8 mouse cellular contexts compared by ENCODE assay signal in the genomic region with DNA sequence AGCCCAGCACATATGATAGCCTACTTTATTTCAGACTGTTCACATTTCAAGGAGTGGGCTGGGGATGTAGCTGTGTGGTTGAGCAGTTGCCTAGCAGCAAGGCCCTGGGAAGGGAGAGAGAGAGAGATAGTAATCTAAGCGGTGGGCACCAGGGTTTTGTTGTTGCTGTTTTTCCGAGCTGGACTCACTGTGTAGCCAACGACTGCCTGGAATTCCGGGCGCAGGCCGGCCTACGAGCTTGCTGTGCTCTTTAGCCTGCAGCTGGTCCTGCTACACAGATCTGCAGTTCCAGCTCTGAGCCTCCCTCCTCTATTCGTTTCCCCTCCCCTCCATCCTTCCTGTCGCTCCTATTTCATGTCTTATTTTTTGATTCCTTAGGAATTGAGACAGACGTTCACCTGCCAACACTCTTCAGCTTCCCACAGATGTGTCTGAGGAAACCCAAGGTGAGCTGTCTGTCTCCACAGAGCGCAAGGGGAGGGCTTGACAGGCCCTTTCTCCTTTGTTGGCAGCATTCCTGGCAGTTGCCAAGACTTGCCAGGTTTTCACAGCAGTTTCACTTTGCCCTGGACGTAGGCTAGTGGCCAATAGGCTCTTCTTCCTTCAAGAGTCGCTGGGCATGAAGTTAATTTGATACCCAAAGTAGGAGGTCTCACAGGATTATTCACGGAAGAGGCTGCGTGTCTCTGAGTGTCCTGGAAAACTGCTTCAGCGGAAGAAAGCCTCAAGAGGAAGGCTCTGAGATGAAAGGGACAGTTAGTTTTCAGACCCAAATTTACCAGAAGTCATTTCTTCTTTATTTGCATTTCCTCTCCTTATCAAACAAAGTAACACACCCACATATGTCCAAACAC. TPM values are rescaled to one million over a fixed set of nuclear protein-coding genes. Genes with fewer than 3 reads are reported as not detected.
DNase-seq lines count a peak whose midpoint lies in the region; ATAC-seq and TF ChIP-seq lines count a peak whose summit lies in the region.

No protein-coding gene starts in this region.

- TF ChIP-seq POLR2A in bone marrow, adult 2 months (IDR thresholded peaks at IDR 0.05; ENCODE audit: borderline replicate concordance, control insufficient read depth, low read depth, low read length), result 0 out of 2 replicates have a peak, but pooled peaks have one; percentile 10

- 31% methylated on average over 16 of the region's 16 CpGs for WGBS in bone marrow, adult 2 months
- 51% methylated on average over 16 of the region's 16 CpGs for WGBS in forebrain, embryonic 10.5 days
- WGBS in hindbrain, embryonic 14.5 days, result 24% methylated on average over 16 of the region's 16 CpGs
- 18% methylated on average over 16 of the region's 16 CpGs for WGBS in stomach, embryonic 15.5 days

- no peaks in the 10 kb centered on the region for H3K36me3 ChIP-seq in forebrain, embryonic 10.5 days (replicated peaks)
- no peaks in the 10 kb centered on the region for H3K36me3 ChIP-seq in hindbrain, embryonic 14.5 days (replicated peaks; ENCODE audit: control insufficient read depth, insufficient read depth)
- no peaks in the 10 kb centered on the region for H3K36me3 ChIP-seq in stomach, embryonic 15.5 days

- no peaks in the 10 kb centered on the region for H3K9me3 ChIP-seq in forebrain, embryonic 10.5 days
- no peaks in the 10 kb centered on the region for H3K9me3 ChIP-seq in hindbrain, embryonic 14.5 days (ENCODE audit: control insufficient read depth, low read length)
- H3K9me3 ChIP-seq in stomach, embryonic 15.5 days, result no peaks in the 10 kb centered on the region

- H3K4me1 ChIP-seq in bone marrow, adult 2 months (ENCODE audit: control insufficient read depth, insufficient read depth, low read length), result peaks cover 13% of the 10 kb centered on the region
- peaks cover 55% of the 10 kb centered on the region for H3K4me1 ChIP-seq in forebrain, embryonic 10.5 days
- peaks cover 25% of the 10 kb centered on the region for H3K4me1 ChIP-seq in hindbrain, embryonic 14.5 days (replicated peaks; ENCODE audit: control insufficient read depth, insufficient read depth, low read length)
- peaks cover 43% of the 10 kb centered on the region for H3K4me1 ChIP-seq in stomach, embryonic 15.5 days

- peak overlapping the region; percentile 72 for H3K27ac ChIP-seq in bone marrow, adult 2 months (ENCODE audit: control insufficient read depth, insufficient read depth, low read depth, low read length, poor library complexity)
- peak overlapping the region; percentile 67 for H3K27ac ChIP-seq in forebrain, embryonic 10.5 days
- peak overlapping the region; percentile 71 for H3K27ac ChIP-seq in hindbrain, embryonic 14.5 days
- peak overlapping the region; percentile 54 for H3K27ac ChIP-seq in stomach, embryonic 15.5 days

- H3K9ac ChIP-seq in hindbrain, embryonic 14.5 days, result no peak overlapping the region
- no peak overlapping the region for H3K9ac ChIP-seq in stomach, embryonic 15.5 days

- peak overlapping the region; percentile 25 for H3K4me2 ChIP-seq in hindbrain, embryonic 14.5 days (replicated peaks)
- H3K4me2 ChIP-seq in stomach, embryonic 15.5 days, result peak overlapping the region; percentile 24

- no peak overlapping the region for H3K4me3 ChIP-seq in bone marrow, adult 2 months (replicated peaks; ENCODE audit: control insufficient read depth, low read depth, low read length)
- H3K4me3 ChIP-seq in forebrain, embryonic 10.5 days, result no peak overlapping the region
- H3K4me3 ChIP-seq in hindbrain, embryonic 14.5 days (replicated peaks; ENCODE audit: low read length), result no peak overlapping the region
- no peak overlapping the region for H3K4me3 ChIP-seq in stomach, embryonic 15.5 days (replicated peaks)

- no peak for TF ChIP-seq CTCF in bone marrow, adult 2 months (IDR thresholded peaks at IDR 0.05; ENCODE audit: control insufficient read depth, insufficient read depth, low read length)

- DNase-seq in MN1 (ENCODE audit: low spot score), result peak; percentile 94
- peak; percentile 32 for DNase-seq in forebrain, embryonic 10.5 days (ENCODE audit: extremely low spot score, low spot score)
- peak; percentile 57 for DNase-seq in hindbrain, embryonic 14.5 days (ENCODE audit: low spot score)
- DNase-seq in layer of hippocampus, adult 9-11 months, result peak; percentile 50
- peak; percentile 57 for DNase-seq in mesoderm, embryonic 11.5 days (ENCODE audit: low read depth, low spot score)
- no peak for DNase-seq in testis, postnatal 14 days (ENCODE audit: low spot score)

- peak; percentile 73 for ATAC-seq in hindbrain, embryonic 14.5 days (ENCODE audit: low FRiP score)
- 0 out of 2 replicates have a peak, but pooled peaks have one; percentile 15 for ATAC-seq in stomach, embryonic 15.5 days (ENCODE audit: insufficient read depth, low FRiP score, low read depth)

- peaks cover 6% of the 10 kb centered on the region; the same call in 1 of the 2 replicates for H3K27me3 ChIP-seq in forebrain, embryonic 10.5 days (ENCODE audit: poor library complexity, severe bottlenecking)
- H3K27me3 ChIP-seq in hindbrain, embryonic 14.5 days (ENCODE audit: control insufficient read depth, insufficient read depth, low read length), result no peaks in the 10 kb centered on the region
- no peaks in the 10 kb centered on the region for H3K27me3 ChIP-seq in stomach, embryonic 15.5 days (replicated peaks)

RNA-seq across cellular contexts. Expression of a gene that starts 28.2 kb away (rescaled TPM):
- 51.8 and 91.0 TPM in 2 replicates for polyA plus RNA-seq in bone marrow, adult 2 months (2011; ENCODE audit: insufficient read depth, insufficient read length, low replicate concordance, missing spikeins)
- 34.3 and 36.1 TPM in 2 replicates for polyA plus RNA-seq in forebrain, embryonic 10.5 days (2016; fragmentation: Nextera tagmentation; extraction: Ambion mirVana)
- 59.7 and 63.9 TPM in 2 replicates for polyA plus RNA-seq in hindbrain, embryonic 14.5 days (2014; fragmentation: Nextera tagmentation; extraction: Ambion mirVana)
- polyA plus RNA-seq in stomach, embryonic 15.5 days (2015; fragmentation: Nextera tagmentation; extraction: Ambion mirVana), result 78.4 and 81.8 TPM in 2 replicates
